Mouse (Mus musculus) macrophage (primary cell): ENCODE results near the gene Gys1. TPM values are rescaled to one million over a fixed set of nuclear protein-coding genes. Genes with fewer than 3 reads are reported as not detected.
"Not testable (repeated sequence)": the region's sequence is repeated elsewhere in the genome, so short reads cannot be mapped to it uniquely, and the experiment has no call there.

Source experiments
- H3K27ac ChIP-seq: fragments of 350-480 bp; formaldehyde crosslinking; 2 replicates; pipeline ENCODE4 v1.9.0; 2021
- H3K36me3 ChIP-seq: fragments of 350-480 bp; formaldehyde crosslinking; 2 replicates; pipeline ENCODE4 v1.9.0; 2021; ENCODE audit errors: inconsistent target
- H3K4me3 ChIP-seq: fragments of 350-480 bp; formaldehyde crosslinking; 2 replicates; pipeline ENCODE4 v1.9.0; 2021; ENCODE audit errors: inconsistent target
- H3K79me2 ChIP-seq: fragments of 350-480 bp; formaldehyde crosslinking; 2 replicates; pipeline ENCODE4 v1.9.0; 2021; ENCODE audit errors: inconsistent target
- WGBS: methylation state at CpG from one replicate; pipeline ENCODE4 v1.1.7; 2026; ENCODE audit warnings: inconsistent platforms; ENCODE audit not compliant: missing documents; 5-methylcytosine and 5-hydroxymethylcytosine counted together
- polyA plus RNA-seq: library from polyadenylated mRNA; stranded (reverse); fragments of 250-400 nt; gene quantifications from 3 replicates; pipeline ENCODE4 v1.2.4, GENCODE M21; 2018; ENCODE audit warnings: inconsistent platforms
- total RNA-seq, 78 experiments: library from RNA; depleted of rRNA; stranded (reverse); fragments of 250-400 nt; gene quantifications; 1 replicate in 9 of 78; 2 replicates in 24 of 78; 3 replicates in 43 of 78; 4 replicates in 2 of 78; pipeline ENCODE4 v1.2.4; 2018; ENCODE audit warnings: inconsistent platforms in 56 of 78

Gys1 gene
- total RNA-seq (2018; cell fraction: chromatin; rRNA removed), result 10 to 100 TPM in 12 of 26 experiments, 1 to 10 TPM in 14; 1.6 to 23.1 (median 8.5) TPM
- 1 to 10 TPM; 5.4 to 9.4 (median 7.9) TPM for total RNA-seq (2018; cell fraction: cytosol; rRNA removed)
- total RNA-seq (2018; cell fraction: nucleus; rRNA removed), result 10 to 100 TPM in 5 of 26 experiments, 1 to 10 TPM in 21; 3.2 to 14.5 (median 7.7) TPM
- polyA plus RNA-seq, result 7.1 to 9.5 TPM (median 7.3 TPM) in 3 replicates

DNA sequence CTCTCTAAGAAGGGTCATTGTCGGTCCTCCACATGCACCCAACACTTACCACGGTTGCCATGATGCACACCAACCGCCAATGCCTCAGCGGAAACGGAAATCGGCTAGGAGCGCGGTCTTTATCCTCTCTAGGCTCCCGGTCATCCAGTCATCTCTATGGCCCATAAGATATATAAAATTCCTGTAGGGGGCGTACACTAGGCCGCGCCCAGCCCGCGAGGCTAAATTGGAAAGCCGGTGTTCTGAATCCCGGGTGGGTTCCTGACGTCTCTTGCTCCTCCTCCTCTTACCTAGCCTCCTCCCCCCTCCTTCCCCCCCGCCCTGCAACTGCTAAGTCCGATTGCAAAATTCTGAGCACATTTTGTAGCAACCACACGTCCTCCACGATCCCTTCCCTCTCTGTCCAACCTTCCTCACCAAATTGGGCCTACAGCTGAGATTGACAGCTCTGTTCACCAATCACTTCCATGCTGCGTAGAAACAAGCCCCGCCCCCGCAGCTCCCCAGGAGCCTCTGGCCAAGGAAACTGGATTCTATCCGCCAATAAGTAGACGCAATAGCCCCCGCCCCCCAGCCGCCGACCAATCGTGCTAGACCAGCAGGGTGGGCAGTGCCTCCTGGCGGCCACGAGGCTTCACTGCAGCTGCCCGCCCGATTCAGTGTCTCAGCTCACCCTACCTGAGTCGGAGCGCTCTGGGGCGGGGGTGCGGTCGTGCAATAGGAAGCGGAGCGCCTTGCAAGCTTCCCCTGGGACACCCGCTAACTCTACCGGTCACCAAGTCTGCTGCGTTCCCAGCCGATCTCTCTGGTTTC lies at the start of gene Gys1:
Gys1 (plus strand) TSS at position 642 of the 813 bp plus-strand sequence.
- Histone ChIP-seq H3K27ac (peak within 1 kb of the TSS; percentile 68), H3K79me2 (peaks cover 44% of the 10 kb centered on the region), H3K4me3 (peak within 1 kb of the TSS; percentile 99), H3K36me3 (peaks cover 1% of the 10 kb centered on the region; the same call in 1 of the 2 replicates)
- WGBS, result under 1% methylated on average over 42 of the region's 45 CpGs

- Histone ChIP-seq H3K27ac (no peak overlapping the region), H3K4me3 (no peak overlapping the region), H3K79me2 (peaks cover 86% of the 10 kb centered on the region), H3K36me3 (peaks cover 78% of the 10 kb centered on the region)
- 100% methylated on average over 3 of the region's 3 CpGs for WGBS
Observed at GRCm38 (mm10) chr7:45386077-45386476, 48.6 kb upstream of the Gys1 start.

DNA sequence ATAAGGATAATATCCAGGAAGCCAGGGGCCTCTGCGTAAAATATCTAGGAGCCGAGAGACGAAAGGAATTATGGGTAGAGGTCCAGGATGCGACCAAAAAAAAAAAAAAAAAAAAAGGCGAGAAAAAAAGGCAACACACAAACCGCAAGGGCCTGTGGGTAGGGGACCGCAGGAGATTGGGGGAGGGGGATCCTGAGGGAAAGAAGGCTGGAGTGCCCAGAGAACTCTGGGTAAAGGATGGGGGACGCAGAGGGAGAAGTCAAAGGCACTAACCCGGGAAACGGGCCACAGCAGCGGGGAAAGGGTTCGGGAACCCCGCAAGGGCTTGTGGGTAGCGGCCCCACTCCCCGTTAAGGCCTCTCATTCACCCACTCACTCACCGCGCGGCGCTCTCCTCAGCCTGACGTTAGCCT lies 39.5 kb upstream of the Gys1 start:
- H3K36me3 ChIP-seq, result peaks cover 18% of the 10 kb centered on the region; the same call in 1 of the 2 replicates
- peak overlapping the region; percentile 86 for H3K27ac ChIP-seq
- WGBS, result under 1% methylated on average over 18 of the region's 20 CpGs
- H3K79me2 ChIP-seq, result peaks cover 52% of the 10 kb centered on the region
- H3K4me3 ChIP-seq, result peak overlapping the region; percentile 92

GRCm38 (mm10) chr7:45395578-45396336 lies 38.9 kb upstream of the Gys1 start, which contains the start of gene Snrnp70:
TSS of gene Snrnp70 (minus strand) at chr7:45395742.
- Histone ChIP-seq H3K27ac (peak within 1 kb of the TSS; percentile 86), H3K36me3 (peaks cover 13% of the 10 kb centered on the region; the same call in 1 of the 2 replicates), H3K4me3 (peak within 1 kb of the TSS; percentile 92), H3K79me2 (peaks cover 46% of the 10 kb centered on the region)
- WGBS, result under 1% methylated on average over 60 of the region's 60 CpGs

DNA sequence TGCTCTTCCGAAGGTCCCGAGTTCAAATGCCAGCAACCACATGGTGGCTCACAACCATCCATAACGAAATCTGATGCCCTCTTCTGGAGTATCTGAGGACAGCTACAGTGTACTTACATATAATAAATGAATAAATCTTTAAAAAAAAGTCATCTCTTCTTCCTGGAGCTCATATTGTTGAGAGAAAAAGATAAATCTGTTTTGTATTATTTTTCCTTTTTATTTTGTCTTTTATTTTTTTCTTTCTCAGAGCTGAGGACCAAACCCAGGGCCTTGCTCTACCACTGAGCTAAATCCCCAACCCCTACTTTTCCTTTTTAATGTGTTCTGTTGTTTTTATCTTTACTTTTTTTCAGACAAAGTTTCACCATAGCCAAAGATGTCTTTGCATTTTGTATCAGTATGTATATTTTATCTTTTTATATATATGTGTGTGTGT lies 38.3 kb upstream of the Gys1 start:
- not testable (repeated sequence) for H3K36me3 ChIP-seq
- WGBS, result 4% methylated on average over 2 of the region's 3 CpGs
- peak overlapping the region; percentile 76 for H3K27ac ChIP-seq

GRCm38 (mm10) chr7:45396787-45397186 lies 37.9 kb upstream of the Gys1 start:
- Histone ChIP-seq H3K79me2 (peaks cover 35% of the 10 kb centered on the region), H3K27ac (no peak overlapping the region), H3K4me3 (no peak overlapping the region), H3K36me3 (peaks cover 8% of the 10 kb centered on the region; the same call in 1 of the 2 replicates)
- WGBS, result 50% methylated on average over 2 of the region's 2 CpGs

More for the DNA sequence above, 38.3 kb upstream of the Gys1 start:
- Histone ChIP-seq H3K4me3 (peak overlapping the region; percentile 92), H3K79me2 (peaks cover 40% of the 10 kb centered on the region)

- Histone ChIP-seq H3K79me2 (no peaks in the 10 kb centered on the region), H3K4me3 (no peak overlapping the region), H3K36me3 (no peaks in the 10 kb centered on the region), H3K27ac (no peak overlapping the region)
- WGBS, result 88% methylated on average over 10 of the region's 10 CpGs
Observed at GRCm38 (mm10) chr7:45401521-45402085, 33.0 kb upstream of the Gys1 start.

DNA sequence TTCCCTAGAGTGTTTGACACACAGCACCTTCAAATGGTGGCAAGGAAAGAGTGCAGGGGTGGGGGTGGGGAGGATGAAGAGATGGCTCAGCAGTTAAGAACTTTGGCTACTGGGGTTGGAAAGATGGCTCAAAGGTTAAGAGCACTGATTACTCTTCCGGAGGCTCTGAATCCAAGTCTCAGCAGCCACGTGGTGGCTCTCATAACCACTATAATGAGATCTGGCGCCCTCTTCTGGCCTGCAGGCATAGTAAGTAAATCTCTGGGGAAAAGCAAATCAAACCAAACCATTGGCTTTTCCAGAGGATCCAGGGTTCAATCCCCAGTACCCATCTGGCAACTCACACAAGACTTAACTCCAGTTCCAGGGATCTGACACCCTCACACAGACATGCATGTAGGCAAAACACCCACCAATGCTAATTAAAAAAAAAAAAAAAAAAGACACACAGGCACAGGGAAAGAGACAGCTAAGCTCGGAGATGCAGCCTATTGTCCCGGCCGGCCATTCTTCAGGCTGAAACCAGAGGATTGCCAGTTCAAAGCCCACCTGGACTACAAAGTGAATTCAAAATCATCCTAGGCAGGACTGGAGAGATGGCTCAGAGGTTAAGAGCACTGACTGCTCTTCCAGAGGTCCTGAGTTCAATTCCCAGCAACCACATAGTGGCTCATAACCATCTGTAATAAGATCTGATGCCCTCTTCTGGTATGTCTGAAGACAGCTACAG lies 30.9 kb upstream of the Gys1 start:
- 39% methylated on average over 6 of the region's 6 CpGs for WGBS
- H3K79me2 ChIP-seq, result no peaks in the 10 kb centered on the region
- no peak overlapping the region for H3K4me3 ChIP-seq
- H3K27ac ChIP-seq, result no peak overlapping the region
- no peaks in the 10 kb centered on the region for H3K36me3 ChIP-seq

GRCm38 (mm10) chr7:45405091-45406075 lies 29.3 kb upstream of the Gys1 start, which contains the start of gene Kcna7:
TSS of gene Kcna7 (plus strand) at chr7:45405653.
- H3K27ac ChIP-seq, result no peak within 1 kb of the TSS
- 11% methylated on average over 27 of the region's 28 CpGs for WGBS
- no peaks in the 10 kb centered on the region for H3K36me3 ChIP-seq
- H3K79me2 ChIP-seq, result no peaks in the 10 kb centered on the region
- no peak within 1 kb of the TSS for H3K4me3 ChIP-seq

GRCm38 (mm10) chr7:45406157-45407156 lies 28.2 kb upstream of the Gys1 start:
- 1% methylated on average over 104 of the region's 114 CpGs for WGBS
- H3K27ac ChIP-seq, result no peak overlapping the region

GRCm38 (mm10) chr7:45407836-45408235 lies 26.8 kb upstream of the Gys1 start:
- Histone ChIP-seq H3K4me3 (no peak overlapping the region), H3K27ac (no peak overlapping the region), H3K36me3 (no peaks in the 10 kb centered on the region), H3K79me2 (no peaks in the 10 kb centered on the region)
- 71% methylated on average over 9 of the region's 10 CpGs for WGBS

More at GRCm38 (mm10) chr7:45406157-45407156, 28.2 kb upstream of the Gys1 start:
- H3K36me3 ChIP-seq, result no peaks in the 10 kb centered on the region
- H3K4me3 ChIP-seq, result no peak overlapping the region
- no peaks in the 10 kb centered on the region for H3K79me2 ChIP-seq

GRCm38 (mm10) chr7:45408351-45408750 lies 26.3 kb upstream of the Gys1 start:
- Histone ChIP-seq H3K27ac (no peak overlapping the region), H3K79me2 (no peaks in the 10 kb centered on the region), H3K4me3 (no peak overlapping the region), H3K36me3 (no peaks in the 10 kb centered on the region)
- 79% methylated on average over 7 of the region's 7 CpGs for WGBS
